ENCODE assay signal across 8 mouse cellular contexts in genomic region chr5:33723019-33723640, GRCm38 (mm10). TPM values are rescaled to one million over a fixed set of nuclear protein-coding genes. Genes with fewer than 3 reads are reported as not detected.
DNase-seq lines count a peak whose midpoint lies in the region; ATAC-seq and TF ChIP-seq lines count a peak whose summit lies in the region.

No protein-coding gene starts in this region.

- H3K27me3 ChIP-seq in limb, embryonic 10.5 days (ENCODE audit: low read depth, poor library complexity, severe bottlenecking): peaks cover 95% of the 10 kb centered on the region
- H3K27me3 ChIP-seq in midbrain, postnatal 0 days (ENCODE audit: insufficient read depth, low read length): peaks cover 46% of the 10 kb centered on the region

- H3K4me3 ChIP-seq in ES-E14 (ENCODE audit: insufficient read depth in 1 of 2, low read depth in 1 of 2, low read length in 2 of 2, poor library complexity in 1 of 2, severe bottlenecking in 1 of 2): peak overlapping the region; percentile 26 to 55
- H3K4me3 ChIP-seq in limb, embryonic 10.5 days: peak overlapping the region; percentile 80
- peak overlapping the region; percentile 58 for H3K4me3 ChIP-seq in midbrain, postnatal 0 days (ENCODE audit: low read depth, low read length)

- peak; percentile 28 for DNase-seq in adrenal gland, adult 2 months
- no peak for DNase-seq in adrenal gland, adult 8-10 months
- no peak for DNase-seq in ES-E14 (ENCODE audit: low read depth, low spot score)
- peak; percentile 63 for DNase-seq in limb, embryonic 10.5 days (ENCODE audit: low spot score)
- DNase-seq in midbrain, postnatal 0 days (ENCODE audit: low spot score): no peak
- DNase-seq in urinary bladder, postnatal 25 days (ENCODE audit: low spot score): no peak
- no peak for DNase-seq in ovary, postnatal 36 days (ENCODE audit: low spot score)

- H3K9me3 ChIP-seq in ES-E14 (ENCODE audit: control insufficient read depth, insufficient read depth, low read depth, low read length): no peaks in the 10 kb centered on the region
- no peaks in the 10 kb centered on the region for H3K9me3 ChIP-seq in limb, embryonic 10.5 days (replicated peaks)
- no peaks in the 10 kb centered on the region for H3K9me3 ChIP-seq in midbrain, postnatal 0 days (ENCODE audit: low read length)

- H3K4me1 ChIP-seq in ES-E14 (ENCODE audit: control insufficient read depth in 2 of 2, insufficient read depth in 2 of 2, low read length in 2 of 2, poor library complexity in 1 of 2): peaks cover 0 to 7% of the 10 kb centered on the region in 2 experiments; a peak in 1 of 4 replicates
- H3K4me1 ChIP-seq in limb, embryonic 10.5 days: peaks cover 45% of the 10 kb centered on the region
- peaks cover 2% of the 10 kb centered on the region; the same call in 1 of the 2 replicates for H3K4me1 ChIP-seq in midbrain, postnatal 0 days (ENCODE audit: insufficient read depth, low read length)

- no peaks in the 10 kb centered on the region for H3K36me3 ChIP-seq in ES-E14 (ENCODE audit: control insufficient read depth, insufficient read depth, low read length, poor library complexity, severe bottlenecking)
- no peaks in the 10 kb centered on the region for H3K36me3 ChIP-seq in limb, embryonic 10.5 days
- no peaks in the 10 kb centered on the region for H3K36me3 ChIP-seq in midbrain, postnatal 0 days (ENCODE audit: insufficient read depth, low read length)

- in situ Hi-C loops in ES-E14 (cut with MboI; ENCODE audit: low sequenced_read_pairs in 2 of 2, unreplicated experiment in 2 of 2): loop anchor here in 1 of 2 experiments (10.0 to 25.0 kb wide), 2 partner anchors 288 to 1664 kb away; partner anchors contain the start of genes Hmx1 and Nkx1-1

- WGBS in limb, embryonic 10.5 days: under 1% methylated on average over 61 of the region's 61 CpGs
- WGBS in midbrain, postnatal 0 days: under 1% methylated on average over 59 of the region's 61 CpGs

- H3K27ac ChIP-seq in ES-E14 (ENCODE audit: insufficient read depth, low read depth, low read length, poor library complexity, severe bottlenecking): no peak overlapping the region
- peak overlapping the region; percentile 81 for H3K27ac ChIP-seq in limb, embryonic 10.5 days
- peak overlapping the region; percentile 51 for H3K27ac ChIP-seq in midbrain, postnatal 0 days (ENCODE audit: low read depth, low read length)

- no peak overlapping the region for H3K9ac ChIP-seq in ES-E14 (ENCODE audit: insufficient read depth, low read depth, low read length, poor library complexity, severe bottlenecking)
- peak overlapping the region; percentile 62 for H3K9ac ChIP-seq in midbrain, postnatal 0 days (replicated peaks; ENCODE audit: low read length, poor library complexity, severe bottlenecking)

- peak overlapping the region; percentile 69 for H3K4me2 ChIP-seq in midbrain, postnatal 0 days (ENCODE audit: low read depth, low read length, poor library complexity, severe bottlenecking)

- TF ChIP-seq CTCF in midbrain, postnatal 0 days (IDR thresholded peaks at IDR 0.05): peak; percentile 33

- ATAC-seq in granulocyte monocyte progenitor cell, adult 5-6 weeks (replicated peaks; ENCODE audit: poor library complexity, severe bottlenecking): peak; percentile 4; the same call in 1 of the 2 replicates
- ATAC-seq in midbrain, postnatal 0 days (ENCODE audit: low FRiP score): no peak

TF ChIP-seq in ES-E14, 5 proteins besides CTCF, POLR2A, EP300 and RAD21:
- TF ChIP-seq CHD2 (IDR thresholded peaks at IDR 0.05; ENCODE audit: low read depth, low read length) (no peak), HCFC1 (IDR thresholded peaks at IDR 0.05; ENCODE audit: borderline replicate concordance, insufficient read depth, low read length) (no peak), ZNF384 (IDR thresholded peaks at IDR 0.05; ENCODE audit: low read depth, low read length) (no peak), MAFK (IDR thresholded peaks at IDR 0.05; ENCODE audit: insufficient read depth, low read depth, low read length) (no peak), ZC3H11A (IDR thresholded peaks at IDR 0.05; ENCODE audit: borderline replicate concordance, low read depth, low read length) (no peak)

RNA-seq across cellular contexts. Expression of gene Fgfr3, which starts 1.7 kb away (rescaled TPM):
- total RNA-seq in adrenal gland, adult 2 months (2021): 1 to 10 TPM; 2.2 to 3.6 TPM
- polyA plus RNA-seq in adrenal gland, adult 2 months (2012; rRNA removed): 3.7 and 5.2 TPM in 2 replicates
- total RNA-seq in adrenal gland, adult 8-10 months (2022): 1 to 10 TPM; 2.4 to 4.1 (median 3.1) TPM
- total RNA-seq in ES-E14 (2012; rRNA removed): 3.9 and 5.1 TPM in 2 replicates
- not detected in 2 replicates for total RNA-seq in granulocyte monocyte progenitor cell, adult 5-6 weeks (2014; fragmentation: Nextera tagmentation)
- total RNA-seq in granulocyte monocyte progenitor cell, adult 5-6 weeks (2017): not detected in 2 replicates
- 4.9 and 10.5 TPM in 2 replicates for polyA plus RNA-seq in limb, embryonic 10.5 days (2016; fragmentation: Nextera tagmentation; extraction: Ambion mirVana)
- 71.3 and 81.6 TPM in 2 replicates for total RNA-seq in midbrain, postnatal 0 days (2014; rRNA removed)
- 24.5 and 28.1 TPM in 2 replicates for polyA plus RNA-seq in midbrain, postnatal 0 days (2015; fragmentation: Nextera tagmentation; extraction: Ambion mirVana)

RNA-seq across cellular contexts. Expression of gene Letm1, which starts 59.5 kb away (rescaled TPM):
- total RNA-seq in adrenal gland, adult 2 months (2021): 100 to 1,000 TPM; 125 to 156 TPM
- polyA plus RNA-seq in adrenal gland, adult 2 months (2012; rRNA removed): 116 and 149 TPM in 2 replicates
- 100 to 1,000 TPM in 2 of 4 experiments, 10 to 100 TPM in 2; 96.8 to 124 (median 103) TPM for total RNA-seq in adrenal gland, adult 8-10 months (2022)
- 36.5 and 49.4 TPM in 2 replicates for total RNA-seq in ES-E14 (2012; rRNA removed)
- 24.5 and 25.3 TPM in 2 replicates for total RNA-seq in granulocyte monocyte progenitor cell, adult 5-6 weeks (2014; fragmentation: Nextera tagmentation)
- 19.9 and 22.3 TPM in 2 replicates for total RNA-seq in granulocyte monocyte progenitor cell, adult 5-6 weeks (2017)
- 65.0 and 66.8 TPM in 2 replicates for polyA plus RNA-seq in limb, embryonic 10.5 days (2016; fragmentation: Nextera tagmentation; extraction: Ambion mirVana)
- total RNA-seq in midbrain, postnatal 0 days (2014; rRNA removed): 44.1 and 61.7 TPM in 2 replicates
- 78.2 and 83.4 TPM in 2 replicates for polyA plus RNA-seq in midbrain, postnatal 0 days (2015; fragmentation: Nextera tagmentation; extraction: Ambion mirVana)

Comparison
In these comparisons a context has a peak if more than half of its experiments do, and no peak if none do; other contexts are left out.
1. DNase-seq: peak in adrenal gland, adult 2 months (single experiment) and limb, embryonic 10.5 days (single experiment); none in adrenal gland, adult 8-10 months (single experiment), ES-E14 (single experiment), midbrain, postnatal 0 days (single experiment), urinary bladder, postnatal 25 days (single experiment) and ovary, postnatal 36 days (single experiment).
2. RNA of gene Fgfr3, which starts 1.7 kb away (total RNA-seq): 71.3 to 81.6 TPM in midbrain, postnatal 0 days; 3.9 to 5.1 TPM in ES-E14, 2.2 to 3.6 TPM in adrenal gland, adult 2 months, 2.4 to 4.1 TPM in adrenal gland, adult 8-10 months and not detected in granulocyte monocyte progenitor cell, adult 5-6 weeks; every median in the first group is over 10 times any median in the second.
3. Peak in every context shown above with its lines, with median percentiles within 50 percentile points of each other: H3K4me3 ChIP-seq.